Mouse (Mus musculus) ES-CJ7 (cell line): Measurements from ENCODE around the gene S100a6.

Experiments used
- DNase-seq: peaks from one replicate; pipeline ENCODE4 v3.0.0; 2011; ENCODE audit warnings: low read depth, low spot score

The S100a6 gene

DNA sequence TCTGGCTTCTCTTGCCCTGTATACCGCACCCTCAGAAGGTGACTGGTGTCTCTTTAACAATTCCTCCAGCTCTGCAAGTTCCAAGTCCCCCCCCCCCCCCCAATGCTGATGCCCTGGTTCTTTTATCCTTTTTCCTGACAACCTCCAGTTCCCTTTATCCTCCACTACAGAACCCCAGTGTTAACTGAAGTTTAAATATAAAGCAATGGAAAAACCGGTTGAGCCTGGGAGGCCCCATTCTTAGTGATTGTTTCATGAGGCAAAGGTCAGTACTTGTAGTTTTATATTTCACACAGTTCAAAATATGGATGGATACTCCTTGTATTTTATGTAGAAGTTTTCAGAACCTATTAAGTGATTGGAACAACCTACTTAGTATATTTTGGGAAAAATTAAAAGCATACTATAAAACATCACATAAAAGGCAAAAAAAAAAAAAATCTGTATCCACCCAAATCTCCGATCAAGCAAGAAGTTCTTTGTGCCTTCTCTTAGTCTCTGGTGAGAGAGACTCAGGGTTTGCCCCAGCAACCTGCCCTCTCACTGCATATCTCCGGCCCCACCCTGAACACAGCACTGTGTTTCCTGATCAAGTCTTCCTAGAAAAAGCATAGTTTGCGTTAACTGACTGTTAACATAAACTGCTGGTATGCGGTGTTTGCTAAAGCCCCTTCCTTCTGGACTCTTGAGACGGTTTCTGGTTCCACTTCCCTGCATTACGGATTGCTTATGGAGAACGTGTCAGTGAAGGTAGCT lies 13.8 kb downstream of the S100a6 start:
- no peak for DNase-seq

DNA sequence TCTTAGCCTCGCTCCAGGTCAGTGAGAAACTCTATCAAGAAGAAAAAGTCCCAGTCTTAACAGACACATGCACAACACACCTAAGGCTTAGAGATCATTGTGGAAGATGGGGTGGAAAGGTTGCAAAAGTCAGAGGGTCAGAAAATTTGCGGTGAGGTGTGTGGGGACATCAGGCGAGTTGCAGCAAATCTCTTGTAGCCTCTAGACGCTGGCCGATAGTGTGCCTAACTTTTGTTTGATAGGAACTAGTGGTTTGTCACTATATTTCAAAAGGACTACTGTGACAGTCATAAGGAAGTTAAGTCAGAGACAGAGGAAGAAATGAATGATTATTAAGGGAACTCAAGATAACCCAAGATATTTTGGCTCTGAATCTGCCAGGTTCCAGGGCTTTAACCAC lies 14.7 kb downstream of the S100a6 start:
- DNase-seq, result no peak

DNA sequence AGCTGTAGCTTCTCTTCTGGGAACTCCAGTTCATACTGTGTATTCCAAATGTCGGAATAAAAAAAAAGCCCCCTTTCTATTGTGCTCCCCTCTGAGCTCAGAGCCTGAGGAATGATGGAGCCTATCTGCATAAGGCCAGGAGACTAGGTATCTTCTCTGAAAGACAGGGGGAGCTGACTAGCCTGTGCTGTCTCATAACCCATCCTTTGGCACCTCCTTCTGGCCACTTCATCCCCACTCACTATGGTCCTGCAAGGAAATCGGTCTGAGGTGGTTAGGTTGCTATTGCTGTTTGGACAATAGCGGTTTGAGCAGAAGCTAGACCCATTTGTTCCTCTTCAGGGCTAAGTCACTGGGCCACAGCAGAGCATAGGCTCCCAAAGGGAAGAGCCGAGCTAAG lies 15.1 kb downstream of the S100a6 start:
- no peak for DNase-seq

DNA sequence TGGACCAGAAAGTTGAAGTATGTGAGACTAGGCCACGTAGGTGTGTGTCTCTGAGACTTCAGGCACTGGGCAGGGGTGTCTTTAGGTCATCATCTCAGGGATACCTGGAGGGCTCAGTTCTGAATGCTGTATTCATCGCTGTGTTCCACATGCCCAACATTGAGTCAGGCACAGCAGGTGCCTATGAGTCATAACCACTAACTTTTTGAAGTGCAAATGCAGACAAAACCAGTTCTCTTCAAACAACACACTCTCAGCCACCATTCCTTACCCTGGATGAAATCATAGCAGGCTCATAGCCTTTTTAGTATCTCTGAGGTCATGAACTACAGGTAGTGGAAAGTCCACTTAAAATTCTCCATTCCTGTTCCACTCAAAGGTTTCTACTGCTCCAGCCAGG lies 16.6 kb downstream of the S100a6 start:
- no peak for DNase-seq

DNA sequence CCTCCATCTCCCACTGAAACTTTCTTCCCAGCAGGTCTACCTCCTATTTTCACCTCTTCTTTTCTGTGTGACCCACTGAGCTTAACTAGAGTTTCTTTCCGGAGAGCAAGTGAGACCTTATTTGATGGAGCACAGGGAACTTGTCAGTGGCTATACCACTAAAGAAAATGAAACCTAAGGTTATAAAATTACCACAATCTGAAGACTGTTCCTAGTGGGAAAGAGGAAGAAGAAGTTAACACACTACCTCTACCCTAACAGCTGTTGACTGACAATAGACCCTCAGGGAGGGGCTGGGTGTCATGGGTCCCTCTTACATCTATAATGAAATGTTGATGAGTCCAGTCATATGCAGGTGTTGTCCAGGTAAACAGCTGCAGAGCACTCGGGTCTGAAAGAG lies 19.3 kb downstream of the S100a6 start:
- no peak for DNase-seq

DNA sequence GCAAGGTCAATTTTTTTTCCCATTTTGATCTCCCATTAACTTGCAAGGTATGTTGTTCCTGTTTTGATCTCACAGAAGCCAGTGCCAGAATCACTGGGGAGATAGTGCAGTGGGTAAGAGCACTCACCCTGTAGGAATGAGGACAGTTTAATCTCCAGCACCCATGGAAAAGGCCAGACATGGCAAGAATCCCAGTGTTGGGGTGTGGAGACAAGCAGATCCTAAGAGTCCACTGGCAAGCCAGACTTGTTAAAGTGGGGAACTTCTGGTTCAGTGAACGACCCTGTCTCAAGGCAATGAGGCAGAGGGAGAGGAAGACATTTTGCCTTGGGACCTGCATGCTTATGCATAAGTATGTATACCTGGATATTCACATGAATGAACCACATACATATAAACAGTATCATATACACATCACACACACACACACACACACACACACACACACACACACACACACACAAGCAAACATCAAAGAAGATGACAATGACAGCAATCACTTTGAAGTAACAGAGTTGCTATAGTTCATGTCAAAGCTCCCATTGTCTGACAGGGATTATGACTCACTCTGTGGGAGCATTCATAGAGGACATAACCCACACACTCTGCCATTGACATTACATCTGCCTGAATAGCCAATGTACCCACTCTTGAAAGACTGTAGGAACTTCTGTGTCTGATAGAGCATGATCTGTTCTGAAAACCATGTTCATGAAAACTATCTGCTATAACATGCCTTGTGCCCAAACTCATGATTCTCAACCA lies 26.0 kb downstream of the S100a6 start:
- DNase-seq, result no peak

DNA sequence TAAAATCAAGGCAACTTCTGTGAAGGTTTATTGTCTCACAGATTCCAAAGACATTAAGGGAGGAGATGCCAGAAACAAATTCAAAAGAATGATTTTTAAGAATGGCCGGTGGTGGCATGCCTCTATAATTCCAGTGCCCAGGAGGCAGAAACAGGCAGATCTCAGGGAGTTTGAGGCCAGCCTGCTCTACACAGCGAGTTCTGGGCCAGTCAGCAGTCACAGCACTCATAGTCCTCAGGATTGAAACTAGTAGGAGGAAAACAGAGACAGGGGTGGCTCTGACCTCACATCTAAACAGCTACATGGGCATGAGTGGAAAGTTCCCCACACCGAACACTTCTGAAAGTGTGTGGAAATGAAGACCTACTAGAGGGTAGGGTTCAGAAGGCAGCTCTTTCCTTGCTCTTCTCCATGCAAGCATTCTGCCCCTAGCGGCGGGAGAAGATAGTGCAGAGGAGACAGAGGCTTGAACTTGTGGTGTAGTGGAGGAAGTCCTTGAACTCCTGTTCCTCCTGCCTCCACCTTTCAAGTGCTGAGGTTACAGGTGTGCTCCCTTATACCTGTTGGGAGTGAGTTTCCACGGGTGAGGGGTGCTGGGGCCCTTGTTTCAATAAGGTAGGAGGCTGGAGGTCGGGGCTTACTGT lies 27.0 kb downstream of the S100a6 start:
- peak; percentile 77 for DNase-seq

DNA sequence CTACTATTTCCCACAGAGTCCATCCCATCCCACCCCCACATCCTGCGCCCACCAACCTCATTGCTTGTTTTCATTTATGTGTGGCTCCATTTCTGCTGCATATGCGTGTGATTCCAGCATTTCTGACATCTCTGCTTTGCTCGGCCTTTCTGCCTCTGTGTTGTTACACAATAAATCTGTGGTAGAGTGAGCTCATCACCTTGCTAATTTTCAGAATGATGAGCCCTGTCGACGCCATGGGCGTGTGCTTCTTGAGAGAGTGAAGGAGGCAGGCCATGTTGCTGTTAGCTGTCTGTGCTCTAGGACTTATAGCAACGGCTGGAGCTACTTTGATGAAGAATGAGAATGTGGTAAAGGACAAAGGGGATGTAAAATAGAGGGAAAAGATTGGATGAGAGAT lies 28.3 kb downstream of the S100a6 start:
- no peak for DNase-seq

DNA sequence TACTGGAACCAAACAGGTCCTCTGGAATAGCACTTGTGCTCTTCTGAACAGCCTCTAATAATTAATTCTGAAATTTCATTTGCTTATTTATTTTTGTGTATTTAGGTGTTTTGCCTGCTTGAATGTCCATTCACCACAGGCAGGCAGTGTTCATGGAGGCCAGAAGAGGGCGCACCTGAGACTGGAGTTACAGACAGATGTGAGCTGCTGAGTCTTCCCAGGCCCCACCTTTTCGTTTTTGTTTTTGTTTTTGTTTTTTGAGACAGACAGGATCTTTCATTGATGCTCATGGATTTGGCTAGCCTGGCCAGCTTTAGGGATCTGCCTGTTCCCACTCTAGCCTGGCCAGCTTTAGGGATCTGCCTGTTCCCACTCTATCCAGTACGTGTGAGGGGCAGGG lies 31.5 kb downstream of the S100a6 start:
- DNase-seq, result peak; percentile 44

DNA sequence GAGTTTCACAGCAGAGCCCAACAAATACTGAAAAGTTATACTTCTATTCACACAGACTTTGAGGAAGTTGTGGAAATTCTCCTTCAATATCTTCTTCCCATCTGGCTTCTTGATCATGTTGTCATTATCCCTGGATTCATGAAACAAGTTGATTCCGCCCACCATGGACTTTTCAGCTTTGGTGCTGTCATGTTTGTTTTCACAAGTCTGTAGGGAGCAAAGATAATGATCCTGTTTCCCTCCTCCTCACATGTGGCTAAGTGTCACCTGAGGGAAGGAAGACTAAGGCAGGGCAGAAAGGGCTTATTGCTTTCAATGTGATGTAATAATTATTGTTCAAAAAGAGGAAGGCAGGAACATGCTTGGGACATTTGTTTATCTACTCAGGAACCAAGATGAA lies 34.6 kb downstream of the S100a6 start:
- no peak for DNase-seq

DNA sequence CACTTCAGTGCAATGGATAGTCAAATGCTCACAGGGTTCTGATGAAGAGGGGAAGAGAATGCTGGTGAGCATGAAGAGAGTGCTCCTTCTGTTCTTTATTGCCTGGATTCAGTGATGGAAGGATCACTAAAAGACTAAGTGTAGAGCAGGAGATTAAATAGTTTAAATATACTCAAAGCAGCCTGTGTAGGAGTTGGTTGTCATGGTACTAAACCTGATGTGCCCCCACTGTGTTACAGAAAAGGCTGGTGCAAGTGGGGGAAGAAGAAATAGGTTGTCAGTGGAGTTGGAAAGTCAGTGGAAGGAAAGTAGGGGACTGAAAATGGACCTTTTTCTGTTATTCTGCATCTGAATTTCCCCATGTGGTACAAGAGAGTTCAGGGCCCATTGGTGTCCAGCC lies 36.3 kb downstream of the S100a6 start:
- no peak for DNase-seq

DNA sequence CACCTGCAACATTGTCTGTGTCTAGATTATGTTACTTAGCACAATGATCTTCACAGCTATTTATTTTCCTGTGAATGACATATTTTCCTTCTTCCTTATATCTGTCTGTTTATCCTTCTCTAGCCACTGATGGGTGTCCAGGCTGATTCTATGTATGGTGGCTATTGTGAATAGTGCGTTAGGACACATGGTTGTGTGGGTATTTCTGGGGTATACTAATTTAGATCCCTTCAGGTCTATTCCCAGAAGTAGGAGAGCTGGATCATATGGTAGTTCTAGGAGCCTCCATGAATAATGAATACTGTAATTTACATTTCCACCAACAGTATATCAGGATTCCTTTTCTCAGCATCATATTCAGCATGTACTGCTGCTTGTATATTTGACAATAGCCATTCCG lies 37.1 kb downstream of the S100a6 start:
- DNase-seq, result no peak

DNA sequence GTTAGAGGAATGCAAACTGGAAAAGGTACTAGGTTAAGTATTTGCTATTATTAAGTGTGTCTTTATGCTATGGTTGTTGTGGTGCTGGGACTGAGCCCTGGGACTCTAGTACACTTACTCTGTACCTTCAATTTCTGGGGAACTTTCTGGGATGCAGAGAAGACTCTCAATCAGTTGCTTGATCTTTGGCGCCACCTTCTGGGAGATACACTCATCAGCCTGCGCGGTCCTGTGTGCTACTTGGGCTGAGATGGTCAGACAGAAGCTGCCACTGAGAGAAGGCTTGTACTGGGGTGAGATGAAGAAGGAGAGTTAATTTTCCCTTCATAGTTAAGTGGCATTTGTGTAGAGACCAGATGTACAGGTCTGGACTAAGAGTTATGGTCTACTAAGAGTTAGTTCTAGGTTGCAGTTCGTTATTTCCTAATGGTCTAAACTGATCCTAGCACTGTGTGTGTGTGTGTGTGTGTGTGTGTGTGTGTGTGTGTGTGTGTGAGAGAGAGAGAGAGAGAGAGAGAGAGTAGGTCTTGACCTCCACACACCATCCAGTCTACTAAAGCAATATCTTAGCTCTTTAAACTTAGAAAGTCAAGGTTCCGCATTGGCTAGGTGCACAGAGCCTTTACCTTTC lies 40.3 kb downstream of the S100a6 start:
- DNase-seq, result peak; percentile 69

DNA sequence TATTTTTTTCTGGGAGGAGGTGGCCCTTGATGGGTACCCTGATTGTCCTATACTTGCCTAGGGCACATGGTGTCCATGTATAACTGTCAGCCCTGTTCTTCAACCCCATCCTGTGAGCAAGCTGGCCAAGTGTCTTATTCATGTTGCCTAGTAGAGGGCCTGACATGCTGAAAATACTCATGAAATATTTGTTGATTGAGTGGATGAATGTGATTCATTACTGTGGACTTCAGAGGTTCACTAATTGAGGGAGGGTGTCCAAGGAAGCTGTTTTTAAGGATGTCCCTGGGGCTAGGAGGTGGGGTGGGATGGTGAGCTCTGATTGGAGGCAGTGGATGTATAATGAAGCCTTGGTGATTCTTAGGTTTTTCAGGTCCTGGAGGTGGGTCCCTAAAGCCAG lies 41.0 kb downstream of the S100a6 start, which contains the start of gene S100a7a:
S100a7a (plus strand) TSS at position 301 of the 400 bp plus-strand sequence.
- no peak for DNase-seq

DNA sequence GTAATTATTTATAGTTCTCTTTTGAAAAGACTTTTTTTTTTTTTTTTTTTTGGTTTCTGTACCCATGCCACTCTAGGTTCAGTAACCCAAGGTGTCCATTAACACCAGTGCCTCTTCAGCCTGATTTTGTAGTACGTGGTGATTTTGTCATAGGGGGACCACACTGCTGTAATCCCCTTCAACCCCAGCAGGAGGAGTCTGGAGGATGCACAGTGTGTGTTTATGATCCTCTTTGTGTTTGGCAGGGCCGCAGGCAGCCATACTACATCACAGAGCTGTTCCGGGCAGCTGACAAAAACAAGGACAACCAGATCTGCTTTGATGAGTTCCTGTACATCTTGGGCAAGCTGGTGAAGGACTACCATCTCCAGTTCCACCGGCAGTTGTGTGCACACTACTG lies 44.7 kb downstream of the S100a6 start:
- peak; percentile 48 for DNase-seq

DNA sequence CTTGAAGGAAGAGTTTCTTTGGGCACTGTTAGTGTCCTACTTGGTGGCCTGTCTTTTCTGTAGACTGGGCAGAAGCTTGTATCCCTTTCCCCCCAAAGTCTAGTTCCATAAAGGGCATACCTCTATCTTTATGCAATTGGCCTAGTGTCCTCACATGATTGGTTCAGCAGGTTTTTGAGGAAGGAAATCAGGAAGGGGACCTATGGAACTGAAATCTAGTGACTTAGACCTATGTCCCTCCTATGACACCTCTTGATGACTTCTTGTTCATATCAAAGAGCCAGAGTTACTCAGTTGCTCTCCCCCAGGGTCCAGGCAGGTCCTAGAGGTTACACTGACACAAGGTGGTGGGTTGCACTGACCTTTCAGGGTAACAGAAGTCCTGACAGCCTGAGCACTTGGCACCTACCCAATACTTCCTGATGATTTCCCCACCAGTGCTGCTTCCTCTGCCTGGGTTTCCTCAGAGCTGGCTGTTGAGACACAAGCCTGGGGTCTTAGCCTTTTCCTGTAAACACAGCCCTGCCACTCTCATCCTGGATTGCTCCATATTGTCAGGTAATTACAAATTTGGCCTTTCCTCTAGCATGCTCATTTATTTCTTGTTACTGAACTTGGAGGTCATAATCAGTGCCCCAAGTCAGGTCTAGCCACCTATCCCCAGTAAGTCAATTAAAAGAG lies 46.8 kb downstream of the S100a6 start:
- DNase-seq, result no peak

DNA sequence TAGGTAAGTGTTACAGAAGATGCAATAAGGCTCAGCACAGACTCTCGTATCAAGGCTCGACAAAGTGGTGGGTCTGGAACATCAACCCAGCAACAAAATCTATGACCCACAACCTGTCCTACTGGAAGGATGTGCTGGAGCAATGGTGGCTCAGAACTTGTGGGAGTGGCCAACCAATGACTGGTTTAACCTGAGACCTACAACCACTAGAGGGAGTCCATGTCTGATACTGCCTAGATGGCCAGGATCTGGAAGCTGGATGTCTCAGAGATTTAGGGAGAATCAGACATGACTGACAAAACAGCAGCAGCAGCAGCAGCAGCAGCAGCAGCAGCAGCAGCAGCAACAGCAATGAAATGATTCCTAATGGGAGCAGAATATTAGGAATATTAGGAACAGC lies 51.5 kb downstream of the S100a6 start:
- peak; percentile 63 for DNase-seq

DNA sequence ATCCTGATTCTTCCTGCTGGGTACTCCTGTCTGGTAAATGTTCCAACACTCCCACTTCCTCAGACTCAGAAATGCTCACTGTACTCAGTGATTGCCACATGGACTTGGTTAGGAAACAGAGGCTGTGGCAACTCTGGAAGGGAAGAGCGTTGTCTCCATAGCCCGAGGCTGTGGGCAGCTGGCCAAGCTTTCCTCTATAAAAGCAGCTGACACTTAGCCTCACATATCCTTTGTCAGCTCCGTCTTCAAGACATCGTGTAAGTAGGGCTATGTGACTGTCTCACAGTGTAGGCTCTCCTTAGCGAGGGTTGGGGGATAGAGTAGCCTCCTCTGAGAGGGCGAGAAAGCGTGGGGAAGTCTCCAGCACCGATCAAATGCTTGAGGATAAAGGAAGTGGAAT lies 56.2 kb downstream of the S100a6 start, which contains the start of gene S100a8:
S100a8 (plus strand) TSS at position 133 of the 400 bp plus-strand sequence.
- DNase-seq, result no peak
